Mouse (Mus musculus) T-helper 17 cell (primary cell): Measurements from ENCODE around the gene Enoph1.

ENCODE experiments used
- in situ Hi-C, 2 experiments: fragments of 300-600 bp; cut with MboI, MseI; formaldehyde crosslinking; loops; 1 replicate in 1 of 2; 2 replicates in 1 of 2; pipeline ENCODE4 v1.15.1; 2025; ENCODE audit warnings: high pct_unique_total_duplicates in 2 of 2

The Enoph1 gene

DNA sequence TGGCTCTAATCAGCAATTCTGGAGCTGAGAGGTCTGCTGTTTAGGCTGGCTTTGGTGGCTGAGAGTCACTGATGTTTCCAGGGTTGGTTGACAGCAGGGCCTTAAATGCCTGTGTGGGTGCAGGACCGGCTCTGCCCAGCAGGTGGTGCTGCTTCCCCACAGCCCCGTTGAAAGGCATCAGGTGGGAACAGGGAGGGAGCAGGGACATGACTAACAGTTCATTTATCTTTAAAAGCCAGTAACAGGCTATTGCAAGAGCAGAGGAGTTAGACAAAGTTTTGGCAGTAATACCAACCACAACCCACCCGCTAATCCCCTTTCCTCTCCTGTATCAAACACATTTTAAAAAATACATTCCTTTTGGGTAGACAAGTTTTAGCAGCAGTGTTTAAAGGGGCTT lies 30.5 kb downstream of the Enoph1 start:
- in situ Hi-C loops: loop anchor here in 1 of 2 experiments (5.0 to 10.0 kb wide), 2 partner anchors 167 to 255 kb away; no protein-coding TSS in a partner anchor

GRCm38 (mm10) chr5:100071541-100071940 lies 31.8 kb downstream of the Enoph1 start:
- in situ Hi-C loops: loop anchor here in 1 of 2 experiments (5.0 to 10.0 kb wide), 2 partner anchors 166 to 253 kb away; no protein-coding TSS in a partner anchor

DNA sequence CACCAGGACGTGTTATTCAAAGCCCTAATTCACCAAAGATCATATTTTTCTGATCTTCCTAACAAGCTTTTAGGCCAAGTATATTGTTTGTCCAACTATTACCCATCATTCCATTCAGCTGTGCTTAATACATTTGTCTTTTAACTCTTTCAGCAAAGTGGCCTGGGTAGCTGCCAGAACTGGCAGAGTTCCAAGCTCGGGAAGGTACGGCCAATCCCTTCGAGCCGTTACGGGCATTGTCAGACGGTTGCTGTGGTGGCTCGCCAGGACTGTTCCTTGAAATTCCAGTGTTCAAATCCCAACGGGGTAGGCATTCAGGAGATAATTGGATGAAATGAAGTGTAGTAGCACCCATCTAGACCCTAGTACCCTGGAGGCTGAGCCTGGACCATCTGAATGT lies 32.8 kb downstream of the Enoph1 start:
- in situ Hi-C loops: loop anchor here in 1 of 2 experiments (5.0 to 10.0 kb wide), 2 partner anchors 165 to 252 kb away; no protein-coding TSS in a partner anchor

DNA sequence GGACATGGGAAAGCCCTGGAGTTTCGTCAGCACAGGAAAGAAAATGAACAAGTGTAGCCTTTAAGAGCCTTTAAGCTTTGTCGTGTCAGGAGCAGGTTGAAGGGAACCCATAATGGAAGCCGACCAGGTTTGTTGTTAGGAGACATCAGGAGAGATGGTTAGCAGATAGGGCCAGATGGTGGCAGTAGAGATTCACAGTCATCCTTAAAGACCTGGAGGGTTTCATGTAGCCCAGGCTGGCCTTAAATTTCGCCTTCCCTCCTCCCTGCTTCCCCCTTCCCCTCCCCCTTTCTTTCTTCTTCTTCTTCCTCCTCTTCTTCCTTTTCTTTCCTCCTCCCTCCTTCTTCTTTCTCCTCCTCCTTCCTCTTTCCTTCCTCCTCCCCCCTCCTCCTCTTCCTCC lies 34.8 kb downstream of the Enoph1 start:
- in situ Hi-C loops: loop anchor here in 1 of 2 experiments (5.0 to 10.0 kb wide), 2 partner anchors 163 to 250 kb away; no protein-coding TSS in a partner anchor

GRCm38 (mm10) chr5:100079040-100079930 lies 39.5 kb downstream of the Enoph1 start:
- in situ Hi-C loops: loop anchor here (5.0 to 10.0 kb wide), 3 partner anchors 158 to 246 kb away; no protein-coding TSS in a partner anchor

DNA sequence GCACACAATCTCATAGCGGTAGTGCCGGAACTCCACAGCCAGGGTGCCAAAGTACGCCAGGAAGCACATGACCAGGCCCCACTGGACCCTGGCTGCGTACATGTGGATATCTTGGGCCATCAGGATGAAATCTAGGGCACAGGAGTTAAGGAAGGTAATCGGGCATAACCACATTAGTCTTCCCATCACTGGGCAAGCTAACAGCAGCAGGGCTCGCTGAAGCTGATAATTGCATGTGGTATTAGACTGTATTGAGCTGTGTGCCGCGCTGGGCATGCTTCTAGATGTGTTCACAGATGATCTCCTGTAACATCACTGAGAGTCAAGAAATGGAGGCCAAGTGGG lies 40.1 kb downstream of the Enoph1 start:
- in situ Hi-C loops: loop anchor here (5.0 to 10.0 kb wide), 4 partner anchors 157 to 685 kb away; no protein-coding TSS in a partner anchor

DNA sequence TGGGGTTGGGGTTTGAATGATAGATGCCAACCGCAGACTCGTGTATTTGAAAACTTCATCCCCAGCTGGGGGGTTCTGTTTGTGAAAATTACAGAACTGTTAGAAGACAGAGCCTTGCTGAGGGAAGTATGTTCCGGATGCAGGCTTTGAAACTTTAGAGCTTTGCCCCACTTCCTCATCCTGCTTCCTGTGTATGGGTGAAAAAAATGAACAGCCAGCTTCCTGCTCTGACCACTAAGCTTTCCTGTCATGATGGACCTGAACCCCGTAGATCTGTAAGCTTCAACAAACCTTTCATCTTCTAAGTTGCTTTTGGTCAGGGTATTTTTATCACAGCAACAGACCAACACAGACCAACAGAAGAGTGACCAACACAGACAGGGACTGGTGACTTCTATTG lies 42.2 kb downstream of the Enoph1 start:
- in situ Hi-C loops: loop anchor here in 1 of 2 experiments (10.0 kb wide), 1 partner anchor 683 kb away; no protein-coding TSS in a partner anchor

- in situ Hi-C loops: loop anchor here in 1 of 2 experiments (10.0 kb wide), 1 partner anchor 681 kb away; no protein-coding TSS in a partner anchor
Observed at GRCm38 (mm10) chr5:100083953-100084562, 44.3 kb downstream of the Enoph1 start.

DNA sequence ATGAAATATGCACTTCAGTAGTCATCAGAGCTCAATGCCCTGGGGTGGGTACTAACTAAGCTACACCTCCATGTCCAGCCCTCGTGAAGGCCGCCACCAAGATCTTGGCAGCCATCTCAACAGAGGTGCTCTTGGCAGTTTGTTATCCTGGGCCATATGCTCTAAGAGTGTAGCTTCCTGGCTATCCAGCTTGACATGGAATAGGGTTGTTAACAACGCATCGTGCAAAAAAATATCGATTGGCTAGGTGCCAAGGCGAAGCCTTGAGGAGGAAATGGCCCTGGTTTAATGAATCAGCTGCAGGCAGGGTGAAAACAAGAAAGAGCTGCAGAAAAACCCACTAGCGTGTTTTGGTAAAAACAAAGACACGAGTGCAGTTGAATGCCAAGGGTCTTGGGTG lies 45.3 kb downstream of the Enoph1 start:
- in situ Hi-C loops: loop anchor here in 1 of 2 experiments (10.0 kb wide), 1 partner anchor 680 kb away; no protein-coding TSS in a partner anchor

DNA sequence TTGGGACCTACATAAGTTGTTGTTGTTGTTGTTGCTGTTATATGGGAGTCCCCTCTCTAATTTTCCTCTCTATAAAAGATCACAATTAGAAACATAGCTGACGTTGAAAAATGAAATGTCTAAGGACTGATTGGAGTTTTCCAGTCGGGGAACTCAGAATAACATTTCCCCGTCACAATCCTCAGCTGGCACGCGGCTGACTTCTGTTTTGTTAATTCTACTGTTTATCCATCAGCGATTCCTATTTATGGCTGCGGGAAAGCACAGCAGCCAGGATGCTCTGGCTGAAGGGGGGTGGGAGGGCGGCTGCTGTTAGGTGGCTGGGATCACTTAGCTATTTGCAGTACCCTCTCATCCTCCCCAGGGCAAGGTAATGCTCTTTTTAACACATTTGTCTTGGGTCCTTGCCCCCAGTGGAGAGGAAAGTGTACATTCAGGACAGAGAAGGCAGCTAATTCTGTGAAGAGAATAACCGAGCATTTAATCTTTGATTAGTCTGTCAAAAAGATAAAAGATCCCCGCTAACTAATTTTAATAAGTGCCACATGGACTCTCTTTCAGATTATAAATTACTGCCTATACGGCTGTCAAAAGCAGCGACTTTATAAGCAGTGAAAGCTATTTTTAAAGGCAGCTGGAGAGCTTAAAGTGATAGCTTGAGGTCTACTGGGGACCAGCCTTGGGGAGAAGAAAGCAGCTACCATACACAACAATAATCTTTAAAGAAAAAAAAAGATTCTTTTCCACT lies 50.9 kb downstream of the Enoph1 start:
- in situ Hi-C loops: no loop called here

DNA sequence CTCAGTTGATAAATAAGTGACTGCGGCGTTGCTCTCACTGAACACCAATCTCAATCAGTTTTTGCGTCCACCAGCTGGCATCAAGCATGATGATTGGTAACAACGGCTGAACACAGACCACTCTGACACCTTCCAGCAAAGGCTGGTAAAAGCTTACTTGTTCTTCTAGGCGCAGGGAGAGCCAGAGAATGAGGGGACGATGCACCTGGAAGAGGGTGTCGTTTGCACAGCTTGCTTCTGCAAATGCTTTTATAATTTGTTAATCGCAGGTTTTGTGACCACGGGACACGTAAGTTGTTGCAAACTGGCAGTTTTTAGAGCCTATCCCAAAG lies 51.4 kb downstream of the Enoph1 start:
- in situ Hi-C loops: no loop called here

- in situ Hi-C loops: no loop called here
Observed at GRCm38 (mm10) chr5:100091602-100092001, 51.8 kb downstream of the Enoph1 start.

DNA sequence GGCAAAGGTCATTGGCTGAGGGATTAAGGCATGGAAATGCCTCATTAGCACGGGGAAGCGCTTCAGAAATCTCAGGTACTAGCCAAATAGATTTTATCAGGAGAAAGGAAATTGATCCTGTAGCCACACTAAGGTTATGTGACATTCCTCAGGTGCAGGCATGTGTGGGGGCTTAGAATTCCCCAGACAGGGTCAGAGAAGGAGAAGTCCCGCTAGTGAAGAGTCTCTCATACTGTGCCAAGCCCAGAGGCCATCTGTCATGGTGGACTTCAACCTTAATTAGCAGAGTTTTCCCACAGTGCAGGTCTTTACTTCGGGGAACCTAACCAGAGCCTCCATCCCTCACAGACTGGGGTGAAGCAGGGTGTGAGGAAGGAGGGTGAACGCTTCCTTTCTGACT lies 57.2 kb downstream of the Enoph1 start:
- in situ Hi-C loops: no loop called here

- in situ Hi-C loops: no loop called here
Observed at GRCm38 (mm10) chr5:100097967-100098366, 58.2 kb downstream of the Enoph1 start.

DNA sequence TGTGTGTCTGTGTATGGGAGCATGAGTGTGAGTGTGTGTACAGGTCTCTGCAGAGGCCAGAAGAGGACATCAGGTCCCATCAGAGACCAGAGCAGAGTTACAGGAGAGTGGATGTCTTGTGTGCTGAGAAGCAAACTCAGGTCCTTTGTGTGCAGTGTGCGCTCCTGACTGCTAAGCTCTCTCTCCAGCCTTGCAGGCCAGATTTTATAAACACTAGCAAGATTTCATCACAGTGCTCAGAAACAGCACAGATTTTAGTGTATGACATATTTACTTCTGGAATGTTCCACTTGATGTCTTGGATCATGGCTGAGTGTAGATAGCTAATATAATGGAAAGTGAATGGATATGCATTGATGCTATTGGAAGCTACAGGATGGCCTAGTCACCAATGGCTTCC lies 62.6 kb downstream of the Enoph1 start:
- in situ Hi-C loops: no loop called here

DNA sequence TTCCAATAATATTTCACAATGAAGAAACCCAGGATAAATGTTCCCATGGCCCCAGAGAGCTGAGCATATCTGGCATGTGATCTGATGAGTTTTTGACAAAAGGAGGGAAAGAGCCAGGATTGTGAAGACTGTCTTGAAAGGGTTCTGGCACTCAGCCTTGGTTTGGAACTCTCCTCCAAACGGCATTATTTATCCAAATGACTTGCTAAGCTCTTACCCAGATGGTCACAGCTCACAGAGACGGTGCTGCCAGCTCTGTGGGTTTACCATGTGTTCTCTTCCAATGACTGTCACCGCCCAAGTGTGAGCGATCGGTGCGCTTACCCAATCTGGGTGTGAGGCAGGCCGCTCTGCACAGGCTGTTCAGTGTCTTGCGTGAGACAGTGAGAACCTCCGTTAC lies 69.1 kb downstream of the Enoph1 start:
- in situ Hi-C loops: no loop called here

- in situ Hi-C loops: loop anchor here in 1 of 2 experiments (10.0 kb wide), 1 partner anchor 945 kb away; no protein-coding TSS in a partner anchor
Observed at GRCm38 (mm10) chr5:100109543-100110282, 69.9 kb downstream of the Enoph1 start.

DNA sequence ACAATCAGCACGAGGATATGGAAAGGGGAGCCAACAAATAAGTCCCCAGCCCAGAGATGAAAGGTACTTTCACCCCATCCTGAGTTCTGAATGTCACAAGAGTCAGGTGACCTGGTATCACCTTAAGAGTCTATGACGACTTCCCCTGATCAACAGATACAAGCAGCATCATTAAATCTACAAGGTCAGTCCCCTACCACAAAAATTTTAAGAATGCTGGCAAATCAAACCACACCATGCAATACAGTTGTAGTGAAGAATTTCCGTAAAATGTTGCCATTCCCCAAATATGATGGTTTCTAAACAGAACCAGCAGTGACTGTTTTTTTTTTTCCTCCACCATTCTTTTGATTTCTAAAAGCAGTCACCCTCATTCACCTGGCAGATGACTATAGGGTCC lies 70.8 kb downstream of the Enoph1 start:
- in situ Hi-C loops: loop anchor here in 1 of 2 experiments (10.0 kb wide), 1 partner anchor 946 kb away; no protein-coding TSS in a partner anchor

- in situ Hi-C loops: loop anchor here in 1 of 2 experiments (10.0 kb wide), 1 partner anchor 949 kb away; no protein-coding TSS in a partner anchor
Observed at GRCm38 (mm10) chr5:100113403-100113802, 73.6 kb downstream of the Enoph1 start.
